Mouse (Mus musculus) kidney, embryonic 15.5 days (tissue): ENCODE results near the gene Arl4d. TPM values are rescaled to one million over a fixed set of nuclear protein-coding genes. Genes with fewer than 3 reads are reported as not detected.
"Not testable (repeated sequence)": the region's sequence is repeated elsewhere in the genome, so short reads cannot be mapped to it uniquely, and the experiment has no call there.

Source experiments
- ATAC-seq: fragments of 200-750 bp; cut with Nextera tagmentation; replicated peaks from 2 replicates; pipeline ENCODE4 v1.8.0; 2017; ENCODE audit warnings: moderate TSS enrichment; ENCODE audit not compliant: low FRiP score
- H3K27ac ChIP-seq: fragments of 300-500 bp; sonication (generic); 2 replicates; pipeline ENCODE4 v1.5.1; 2015; ENCODE audit warnings: mild to moderate bottlenecking, inconsistent platforms
- H3K27me3 ChIP-seq: fragments of 300-500 bp; sonication (generic); 2 replicates; pipeline ENCODE4 v1.6.1; 2015; ENCODE audit warnings: inconsistent platforms
- H3K36me3 ChIP-seq: fragments of 300-500 bp; sonication (generic); 2 replicates; pipeline ENCODE4 v1.6.1; 2015; ENCODE audit warnings: inconsistent platforms
- H3K4me1 ChIP-seq: fragments of 300-500 bp; sonication (generic); 2 replicates; pipeline ENCODE4 v1.6.1; 2015; ENCODE audit warnings: inconsistent platforms
- H3K4me2 ChIP-seq: fragments of 300-500 bp; sonication (generic); 2 replicates; pipeline ENCODE4 v1.6.1; 2015; ENCODE audit warnings: moderate library complexity, mild to moderate bottlenecking, inconsistent platforms
- H3K4me3 ChIP-seq: fragments of 300-500 bp; sonication (generic); replicated peaks from 2 replicates; pipeline ENCODE4 v1.5.1; 2015; ENCODE audit warnings: mild to moderate bottlenecking, inconsistent platforms
- H3K9ac ChIP-seq: fragments of 300-500 bp; sonication (generic); 2 replicates; pipeline ENCODE4 v1.6.1; 2015; ENCODE audit warnings: mild to moderate bottlenecking, inconsistent platforms
- H3K9me3 ChIP-seq: fragments of 300-500 bp; sonication (generic); replicated peaks from 2 replicates; pipeline ENCODE4 v1.6.1; 2016; ENCODE audit warnings: inconsistent platforms
- WGBS: fragments of 180-500 bp; shearing (Covaris S2); methylation state at CpG from one replicate; pipeline ENCODE4 v1.1.7; 2015; ENCODE audit warnings: mixed read lengths; 5-methylcytosine and 5-hydroxymethylcytosine counted together
- polyA plus RNA-seq: library from polyadenylated mRNA; unstranded; fragments of >200 nt; fragmentation: Nextera tagmentation; extraction: Ambion mirVana; gene quantifications from 2 replicates; pipeline ENCODE4 v1.2.1, GENCODE M21; 2015

The Arl4d gene
- polyA plus RNA-seq, 1 experiment from 2014 or later, result 3.9 TPM

GRCm38 (mm10) chr11:101657528-101657885 lies 7.8 kb upstream of the Arl4d start:
- Histone ChIP-seq H3K27ac (peak overlapping the region; percentile 98), H3K9me3 (no peaks in the 10 kb centered on the region), H3K9ac (peak overlapping the region; percentile 44), H3K27me3 (peaks cover 4% of the 10 kb centered on the region), H3K4me1 (peaks cover 14% of the 10 kb centered on the region), H3K36me3 (no peaks in the 10 kb centered on the region), H3K4me2 (peak overlapping the region; percentile 47), H3K4me3 (peak overlapping the region; percentile 23)
- peak; percentile 20 for ATAC-seq
- WGBS, result 3% methylated on average over 3 of the region's 3 CpGs

- 0% methylated on average over 38 of the region's 40 CpGs for WGBS
- Histone ChIP-seq H3K27ac (peak overlapping the region; percentile 98), H3K9ac (peak overlapping the region; percentile 44), H3K4me3 (peak overlapping the region; percentile 23), H3K4me2 (peak overlapping the region; percentile 47), H3K4me1 (peaks cover 14% of the 10 kb centered on the region)
- peak; percentile 95 for ATAC-seq
- not testable (repeated sequence) for H3K36me3 ChIP-seq, H3K9me3 ChIP-seq, H3K27me3 ChIP-seq
These were observed 7.2 kb upstream of the Arl4d start for GRCm38 (mm10) chr11:101657886-101658750.

GRCm38 (mm10) chr11:101658751-101659558 lies 6.4 kb upstream of the Arl4d start:
- 32% methylated on average over 10 of the region's 10 CpGs for WGBS
- no peak overlapping the region; the same call in 1 of the 2 replicates for H3K4me2 ChIP-seq
- no peaks in the 10 kb centered on the region for H3K36me3 ChIP-seq
- no peak overlapping the region for H3K9ac ChIP-seq
- H3K4me1 ChIP-seq, result peaks cover 14% of the 10 kb centered on the region
- peak; percentile 13; the same call in 1 of the 2 replicates for ATAC-seq
- H3K9me3 ChIP-seq, result no peaks in the 10 kb centered on the region
- peak overlapping the region; percentile 92 for H3K27ac ChIP-seq
- H3K4me3 ChIP-seq, result no peak overlapping the region
- 0 out of 2 replicates have a peak, but pooled peaks cover under 1% of the 10 kb centered on the region for H3K27me3 ChIP-seq

- H3K36me3 ChIP-seq, result no peaks in the 10 kb centered on the region
- no peak overlapping the region for H3K9ac ChIP-seq
- no peak overlapping the region for H3K27ac ChIP-seq
- no peaks in the 10 kb centered on the region for H3K9me3 ChIP-seq
- no peak overlapping the region for H3K4me3 ChIP-seq
- peaks cover 5% of the 10 kb centered on the region for H3K27me3 ChIP-seq
- WGBS, result 63% methylated on average over 7 of the region's 7 CpGs
- no peak for ATAC-seq
- H3K4me2 ChIP-seq, result no peak overlapping the region
- peaks cover 23% of the 10 kb centered on the region for H3K4me1 ChIP-seq
These were observed 4.2 kb upstream of the Arl4d start for GRCm38 (mm10) chr11:101661191-101661590.

GRCm38 (mm10) chr11:101661786-101662185 lies 3.6 kb upstream of the Arl4d start:
- Histone ChIP-seq H3K9me3 (no peaks in the 10 kb centered on the region), H3K27ac (no peak overlapping the region), H3K36me3 (no peaks in the 10 kb centered on the region), H3K4me1 (peaks cover 28% of the 10 kb centered on the region), H3K9ac (no peak overlapping the region), H3K4me2 (no peak overlapping the region), H3K27me3 (peaks cover 11% of the 10 kb centered on the region), H3K4me3 (no peak overlapping the region)
- ATAC-seq, result no peak
- WGBS, result 31% methylated on average over 5 of the region's 5 CpGs

GRCm38 (mm10) chr11:101663229-101664027 lies 1.9 kb upstream of the Arl4d start:
- H3K27ac ChIP-seq, result no peak overlapping the region
- no peak overlapping the region for H3K4me3 ChIP-seq
- WGBS, result 44% methylated on average over 11 of the region's 11 CpGs
- ATAC-seq, result no peak
- H3K9ac ChIP-seq, result no peak overlapping the region
- H3K36me3 ChIP-seq, result no peaks in the 10 kb centered on the region
- no peaks in the 10 kb centered on the region for H3K9me3 ChIP-seq
- no peak overlapping the region for H3K4me2 ChIP-seq
- H3K27me3 ChIP-seq, result peaks cover 18% of the 10 kb centered on the region
- H3K4me1 ChIP-seq, result peaks cover 37% of the 10 kb centered on the region

GRCm38 (mm10) chr11:101665636-101665992 lies 273 bp downstream of the Arl4d start:
- 1% methylated on average over 24 of the region's 24 CpGs for WGBS
- H3K9me3 ChIP-seq, result no peaks in the 10 kb centered on the region

GRCm38 (mm10) chr11:101666626-101667345 lies 1.4 kb downstream of the Arl4d start:
- no peak overlapping the region for H3K9ac ChIP-seq
- peak overlapping the region; percentile 91 for H3K4me2 ChIP-seq
- H3K4me1 ChIP-seq, result peaks cover 40% of the 10 kb centered on the region
- H3K27ac ChIP-seq, result no peak overlapping the region
- H3K9me3 ChIP-seq, result no peaks in the 10 kb centered on the region
- 65% methylated on average over 28 of the region's 28 CpGs for WGBS
- peak overlapping the region; percentile 7 for H3K4me3 ChIP-seq
- no peaks in the 10 kb centered on the region for H3K36me3 ChIP-seq
- peaks cover 18% of the 10 kb centered on the region for H3K27me3 ChIP-seq
- no peak for ATAC-seq

More at GRCm38 (mm10) chr11:101665636-101665992, 273 bp downstream of the Arl4d start:
- Histone ChIP-seq H3K27ac (peak overlapping the region; percentile 76), H3K27me3 (peaks cover 18% of the 10 kb centered on the region), H3K36me3 (no peaks in the 10 kb centered on the region), H3K4me1 (peaks cover 40% of the 10 kb centered on the region), H3K4me2 (peak overlapping the region; percentile 91), H3K9ac (peak overlapping the region; percentile 56), H3K4me3 (peak overlapping the region; percentile 58)
- no peak for ATAC-seq

- Histone ChIP-seq H3K36me3 (no peaks in the 10 kb centered on the region), H3K27me3 (peaks cover 18% of the 10 kb centered on the region), H3K9ac (no peak overlapping the region), H3K4me1 (peaks cover 44% of the 10 kb centered on the region), H3K4me3 (no peak overlapping the region), H3K4me2 (0 out of 2 replicates have a peak overlapping the region, but pooled peaks have one; percentile 28), H3K27ac (peak overlapping the region; percentile 54; the same call in 1 of the 2 replicates), H3K9me3 (no peaks in the 10 kb centered on the region)
- WGBS, result 73% methylated on average over 14 of the region's 14 CpGs
- ATAC-seq, result no peak
These were observed 2.7 kb downstream of the Arl4d start for GRCm38 (mm10) chr11:101667871-101668532.

- Histone ChIP-seq H3K4me3 (no peak overlapping the region), H3K36me3 (no peaks in the 10 kb centered on the region), H3K4me1 (peaks cover 51% of the 10 kb centered on the region), H3K9me3 (no peaks in the 10 kb centered on the region), H3K27ac (peak overlapping the region; percentile 54; the same call in 1 of the 2 replicates), H3K9ac (0 out of 2 replicates have a peak overlapping the region, but pooled peaks have one; percentile 10), H3K4me2 (0 out of 2 replicates have a peak overlapping the region, but pooled peaks have one; percentile 28), H3K27me3 (peaks cover 18% of the 10 kb centered on the region)
- WGBS, result 11% methylated on average over 13 of the region's 13 CpGs
- no peak for ATAC-seq
These were observed 3.4 kb downstream of the Arl4d start for GRCm38 (mm10) chr11:101668546-101669261.
